Mouse (Mus musculus): ENCODE data around the gene Mansc4.

GRCm38 (mm10) chr6:147085398-147086040 lies 1.3 kb downstream of the Mansc4 start:
- TF ChIP-seq CTCF (IDR thresholded peaks at IDR 0.05 in 2 of 3, conservative IDR thresholded peaks at IDR 0.05 in 1 of 3; ENCODE audit: control insufficient read depth in 1 of 3, insufficient read depth in 1 of 3, low read depth in 2 of 3, low read length in 3 of 3, poor library complexity in 1 of 3, severe bottlenecking in 1 of 3) (no peak), POLR2AphosphoS5 (IDR thresholded peaks at IDR 0.05; ENCODE audit: borderline replicate concordance, low read depth, low read length) (no peak), CHD2 (IDR thresholded peaks at IDR 0.05; ENCODE audit: low read length) (no peak), EP300 (IDR thresholded peaks at IDR 0.05; ENCODE audit: low read depth in 1 of 2, low read length in 2 of 2) (peak; percentile 49 to 74; a peak in 3 of 4 replicates), NELFE (IDR thresholded peaks at IDR 0.05; ENCODE audit: low read depth, low read length) (no peak), ZNF384 (IDR thresholded peaks at IDR 0.05; ENCODE audit: low read depth, low read length) (no peak), POLR2A (IDR thresholded peaks at IDR 0.05; ENCODE audit: control insufficient read depth in 1 of 2, insufficient read depth in 1 of 2, low read depth in 1 of 2, low read length in 2 of 2, poor library complexity in 1 of 2) (no peak)
